Mouse (Mus musculus): ENCODE measurements around the gene Mob1b.

DNA sequence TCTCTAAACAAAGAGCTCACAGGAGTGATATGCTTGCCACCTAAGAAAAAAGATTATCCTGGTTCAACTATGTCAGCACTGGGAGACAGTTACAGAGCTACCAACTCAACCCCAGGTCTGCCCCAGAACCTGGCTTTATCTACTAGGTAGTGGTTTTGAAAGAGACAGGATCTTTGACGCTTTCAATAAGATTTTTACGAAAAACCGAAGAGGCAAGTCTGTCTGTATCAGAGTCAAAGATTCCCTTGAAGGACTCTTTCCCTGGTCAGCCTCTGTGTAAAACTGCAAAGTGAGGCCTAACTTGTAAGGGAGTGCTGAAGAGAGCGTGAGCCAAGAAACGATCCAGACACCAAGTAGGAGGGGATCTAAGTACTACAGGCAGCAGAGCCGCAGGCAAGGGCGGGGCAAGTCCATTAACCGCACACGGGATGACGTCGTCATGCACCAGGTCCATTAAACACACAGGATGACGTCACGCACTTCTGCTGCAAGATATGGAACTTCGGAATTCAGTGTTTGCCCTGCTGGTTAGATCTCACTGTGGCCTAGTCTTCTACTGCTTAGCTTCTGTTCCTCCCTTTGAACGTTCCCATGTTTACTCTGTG is 32.0 kb upstream of the Mob1b start:
- TF ChIP-seq POLR2A (IDR thresholded peaks at IDR 0.05; ENCODE audit: control insufficient read depth in 1 of 2, insufficient read depth in 1 of 2, low read depth in 1 of 2, low read length in 2 of 2, poor library complexity in 1 of 2) (no peak), CTCF (IDR thresholded peaks at IDR 0.05 in 2 of 3, conservative IDR thresholded peaks at IDR 0.05 in 1 of 3; ENCODE audit: control insufficient read depth in 1 of 3, insufficient read depth in 1 of 3, low read depth in 2 of 3, low read length in 3 of 3, poor library complexity in 1 of 3, severe bottlenecking in 1 of 3) (no peak)

Data from MEL (cell line).